Mouse (Mus musculus) bone marrow, adult 2 months (tissue): ENCODE measurements around the gene Wdr60. TPM values are rescaled to one million over a fixed set of nuclear protein-coding genes. Genes with fewer than 3 reads are reported as not detected.

ENCODE experiments used
- H3K27ac ChIP-seq: fragments of 200-500 bp; 2 replicates; pipeline ENCODE4 v1.5.1; 2012; ENCODE audit warnings: low read depth, mild to moderate bottlenecking, control low read depth, inconsistent platforms, low read length; ENCODE audit not compliant: control insufficient read depth, poor library complexity, insufficient read depth
- H3K4me1 ChIP-seq: fragments of 200-500 bp; 2 replicates; pipeline ENCODE4 v1.6.1; 2011; ENCODE audit warnings: low read length; ENCODE audit not compliant: control insufficient read depth, insufficient read depth
- H3K4me3 ChIP-seq: fragments of 200-500 bp; replicated peaks from 2 replicates; pipeline ENCODE3; 2011; ENCODE audit warnings: mild to moderate bottlenecking, low read depth, low read length, control low read depth; ENCODE audit not compliant: control insufficient read depth
- CTCF ChIP-seq: fragments of 200-500 bp; IDR thresholded peaks from 2 replicates; pipeline ENCODE4 v1.5.1; 2011; ENCODE audit warnings: low read length, control low read depth; ENCODE audit not compliant: control insufficient read depth, insufficient read depth
- POLR2A ChIP-seq: fragments of 200-500 bp; IDR thresholded peaks from 2 replicates; pipeline ENCODE4 v1.6.1; 2011; ENCODE audit warnings: low read depth, mild to moderate bottlenecking, control low read depth, low read length, borderline replicate concordance; ENCODE audit not compliant: control insufficient read depth
- WGBS: fragments of 180-500 bp; shearing (Covaris S2); methylation state at CpG from one replicate; pipeline ENCODE4 v1.1.7; 2018; 5-methylcytosine and 5-hydroxymethylcytosine counted together
- polyA plus RNA-seq: library from polyadenylated mRNA; stranded (reverse); fragments of >200 nt; gene quantifications from 2 replicates; pipeline ENCODE4 v1.2.4, GENCODE M21; 2011; ENCODE audit warnings: low replicate concordance; ENCODE audit not compliant: missing spikeins, insufficient read depth, insufficient read length

The Wdr60 gene
- polyA plus RNA-seq, 1 experiment = 5.2 TPM

- no peak overlapping the region for H3K4me3 ChIP-seq
- no peaks in the 10 kb centered on the region; the same call in 1 of the 2 replicates for H3K4me1 ChIP-seq
- TF ChIP-seq POLR2A (no peak), CTCF (no peak)
- no peak overlapping the region for H3K27ac ChIP-seq
- WGBS = 89% methylated on average over 1 of the region's 1 CpGs
These were observed 10.9 kb upstream of the Wdr60 start for GRCm38 (mm10) chr12:116273733-116274132.

- 92% methylated on average over 2 of the region's 2 CpGs for WGBS
- no peak overlapping the region for H3K4me3 ChIP-seq
- H3K4me1 ChIP-seq = no peaks in the 10 kb centered on the region; the same call in 1 of the 2 replicates
- H3K27ac ChIP-seq = no peak overlapping the region
- TF ChIP-seq POLR2A (no peak), CTCF (no peak)
These were observed 8.2 kb upstream of the Wdr60 start for GRCm38 (mm10) chr12:116271071-116271470.

- Histone ChIP-seq H3K4me3 (no peak overlapping the region), H3K27ac (no peak overlapping the region), H3K4me1 (no peaks in the 10 kb centered on the region; the same call in 1 of the 2 replicates)
- TF ChIP-seq POLR2A = no peak
- no peak for TF ChIP-seq CTCF
- WGBS = 64% methylated on average over 1 of the region's 1 CpGs
These were observed 7.7 kb upstream of the Wdr60 start for GRCm38 (mm10) chr12:116270538-116270937.

- Histone ChIP-seq H3K27ac (no peak overlapping the region), H3K4me1 (no peaks in the 10 kb centered on the region; the same call in 1 of the 2 replicates), H3K4me3 (no peak overlapping the region)
- no peak for TF ChIP-seq CTCF
- TF ChIP-seq POLR2A = no peak
- WGBS = 24% methylated on average over 5 of the region's 5 CpGs
These were observed 6.6 kb upstream of the Wdr60 start for GRCm38 (mm10) chr12:116269450-116269849.

GRCm38 (mm10) chr12:116265275-116265674, 2.5 kb upstream of the Wdr60 start:
- Histone ChIP-seq H3K27ac (no peak overlapping the region), H3K4me1 (no peaks in the 10 kb centered on the region; the same call in 1 of the 2 replicates), H3K4me3 (no peak overlapping the region)
- WGBS = 65% methylated on average over 2 of the region's 2 CpGs
- no peak for TF ChIP-seq POLR2A
- no peak for TF ChIP-seq CTCF

- TF ChIP-seq POLR2A = no peak
- no peak for TF ChIP-seq CTCF
- H3K4me1 ChIP-seq = no peaks in the 10 kb centered on the region; the same call in 1 of the 2 replicates
- 44% methylated on average over 2 of the region's 2 CpGs for whole genome bisulfite sequencing
These were observed 1.9 kb upstream of the Wdr60 start for GRCm38 (mm10) chr12:116264756-116265155.

GRCm38 (mm10) chr12:116258321-116258720, 4.5 kb downstream of the Wdr60 start:
- Histone ChIP-seq H3K4me1 (no peaks in the 10 kb centered on the region), H3K4me3 (no peak overlapping the region), H3K27ac (no peak overlapping the region)
- WGBS = 79% methylated on average over 2 of the region's 2 CpGs
- TF ChIP-seq POLR2A (no peak), CTCF (no peak)

More at GRCm38 (mm10) chr12:116264756-116265155, 1.9 kb upstream of the Wdr60 start:
- H3K27ac ChIP-seq = peak overlapping the region; percentile 43; the same call in 1 of the 2 replicates
- no peak overlapping the region for H3K4me3 ChIP-seq

GRCm38 (mm10) chr12:116255636-116256035, 7.2 kb downstream of the Wdr60 start:
- H3K4me1 ChIP-seq = no peaks in the 10 kb centered on the region
- no peak overlapping the region for H3K4me3 ChIP-seq
- 72% methylated on average over 11 of the region's 11 CpGs for WGBS
- TF ChIP-seq CTCF (no peak), POLR2A (no peak)
- H3K27ac ChIP-seq = no peak overlapping the region

GRCm38 (mm10) chr12:116254652-116255051, 8.2 kb downstream of the Wdr60 start:
- Histone ChIP-seq H3K27ac (no peak overlapping the region), H3K4me1 (no peaks in the 10 kb centered on the region), H3K4me3 (no peak overlapping the region)
- WGBS = 28% methylated on average over 8 of the region's 8 CpGs
- TF ChIP-seq POLR2A (no peak), CTCF (no peak)
